Mouse (Mus musculus): ENCODE data around the gene 1700088E04Rik. TPM values are rescaled to one million over a fixed set of nuclear protein-coding genes. Genes with fewer than 3 reads are reported as not detected.

1700088E04Rik gene
- polyA plus RNA-seq (2015; fragmentation: Illumina TruSeq; extraction: RNeasy Lipid Tissue Mini Kit (QIAGEN cat#74804); ENCODE audit: insufficient read depth, low replicate concordance): 0.72 TPM

DNA sequence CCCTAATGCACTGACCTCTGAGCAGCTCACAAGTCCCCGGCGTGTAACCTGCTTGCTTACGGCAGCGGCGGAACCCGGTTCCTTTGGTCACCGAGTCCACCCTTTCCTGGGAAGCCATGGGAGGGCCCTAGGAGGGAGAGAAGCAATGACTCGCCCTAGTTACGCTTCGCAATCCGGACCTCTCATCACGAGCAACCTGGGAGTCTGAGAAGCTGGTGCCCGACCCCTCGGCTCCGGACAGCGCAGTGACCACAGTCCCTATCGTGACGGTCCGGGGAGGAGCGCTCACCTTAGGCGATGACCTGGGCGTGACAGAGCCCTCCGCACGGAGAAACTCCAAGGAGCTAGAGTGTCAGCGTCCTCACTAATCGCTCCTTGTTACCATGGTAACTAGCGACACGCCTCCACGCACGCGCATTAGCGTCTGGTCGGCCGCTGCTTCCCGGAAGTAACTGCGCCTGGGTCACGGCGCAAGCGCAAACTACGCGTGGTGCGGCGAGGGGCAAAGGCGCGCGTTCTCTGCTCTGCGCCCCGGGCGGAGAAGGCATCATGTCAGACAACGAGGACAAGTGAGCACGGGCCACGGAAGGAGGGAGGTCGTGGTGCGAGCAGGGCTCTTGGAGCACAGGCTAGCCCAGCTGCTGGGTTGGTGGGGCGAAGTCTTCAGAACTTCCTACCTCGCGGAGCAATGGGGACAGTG, at the start of gene 1700088E04Rik, which contains the start of gene Polr2f:
Gene 1700088E04Rik (minus strand): TSS at position 388 of the 700 bp plus-strand sequence.
Gene Polr2f (plus strand): TSS at position 144 of the 700 bp plus-strand sequence.

DNA sequence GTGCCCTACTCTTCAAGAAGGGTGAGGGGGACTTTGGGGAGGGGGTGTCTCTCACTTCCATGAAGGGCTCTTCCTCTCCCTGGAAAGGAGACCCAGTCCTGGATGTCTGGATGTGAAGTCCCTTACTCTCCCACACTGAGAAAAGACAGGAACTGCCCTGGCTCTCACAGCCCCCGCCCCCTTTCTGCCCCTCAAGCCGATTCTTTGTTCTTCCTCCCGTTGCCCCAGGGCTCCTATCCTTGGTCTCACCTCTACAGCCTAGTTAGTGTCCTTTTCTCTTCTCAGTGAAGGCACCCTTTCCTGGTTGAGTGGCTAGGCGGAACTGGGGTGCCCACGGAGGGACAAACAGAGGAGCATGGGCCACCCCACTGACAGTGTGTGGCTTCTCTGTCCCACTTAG, 24.1 kb upstream of the 1700088E04Rik start, which contains the start of gene Sox10:
Gene Sox10 (minus strand): TSS at position 101 of the 400 bp plus-strand sequence.

DNA sequence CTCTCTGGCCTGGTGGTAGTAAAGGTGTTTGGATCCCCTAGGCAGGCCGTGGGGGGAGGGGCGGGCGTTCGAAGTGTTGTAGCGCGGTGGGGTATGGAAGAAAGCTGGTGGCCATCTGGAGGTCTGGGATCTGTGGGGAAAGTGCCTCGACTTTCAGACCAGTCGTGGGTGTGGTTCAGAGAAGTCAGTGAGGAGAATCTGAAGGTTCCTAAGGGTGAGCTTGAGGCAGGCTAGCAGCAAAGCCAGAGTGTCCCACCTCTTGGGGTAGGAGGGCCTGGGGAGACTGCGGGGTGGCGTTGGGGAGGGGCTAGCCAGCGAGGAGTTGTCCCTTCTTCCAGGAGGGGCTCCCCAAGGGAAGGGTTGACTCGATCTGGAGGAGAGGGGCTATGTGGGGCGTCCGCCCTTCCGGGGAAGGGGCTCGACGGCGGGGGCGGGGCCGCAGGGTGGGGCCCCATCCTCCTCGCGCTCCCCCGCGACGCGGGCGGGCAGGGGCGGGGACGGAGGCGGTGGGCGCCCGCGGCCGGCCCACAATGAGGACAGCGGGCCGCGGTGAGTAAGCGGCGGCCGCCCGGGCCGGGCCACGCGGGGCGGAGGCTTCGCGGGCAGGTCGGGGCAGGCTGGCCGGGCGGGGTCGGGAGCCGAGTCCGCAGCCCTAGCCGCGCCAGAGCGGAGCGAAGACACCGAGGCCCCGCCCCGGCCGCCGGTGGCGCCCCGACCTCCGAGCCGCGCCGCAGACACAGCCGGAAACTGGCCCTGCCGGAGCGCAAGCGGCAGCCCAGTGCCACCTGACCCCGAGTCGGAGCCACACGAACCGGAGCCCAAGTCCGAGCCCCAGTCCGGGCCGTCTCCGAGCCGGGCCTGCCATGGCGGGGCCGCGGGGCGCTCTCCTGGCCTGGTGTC, 32.4 kb downstream of the 1700088E04Rik start, which contains the start of gene Micall1:
Gene Micall1 (plus strand): TSS at position 478 of the 900 bp plus-strand sequence.

Other genes with a start within 250 kb of the 1700088E04Rik start
- not detected for gene Gm49510, start 241.6 kb downstream of the 1700088E04Rik start, polyA plus RNA-seq (2015; fragmentation: Illumina TruSeq; extraction: RNeasy Lipid Tissue Mini Kit (QIAGEN cat#74804); ENCODE audit: insufficient read depth, low replicate concordance)
- gene Sh3bp1, start 241.5 kb downstream of the 1700088E04Rik start, polyA plus RNA-seq (2015; fragmentation: Illumina TruSeq; extraction: RNeasy Lipid Tissue Mini Kit (QIAGEN cat#74804); ENCODE audit: insufficient read depth, low replicate concordance): 39.0 TPM
- gene Pdxp, start 227.3 kb downstream of the 1700088E04Rik start, polyA plus RNA-seq (2015; fragmentation: Illumina TruSeq; extraction: RNeasy Lipid Tissue Mini Kit (QIAGEN cat#74804); ENCODE audit: insufficient read depth, low replicate concordance): 6.3 TPM
- 71.2 TPM for gene Lgals1, start 214.5 kb downstream of the 1700088E04Rik start, polyA plus RNA-seq (2015; fragmentation: Illumina TruSeq; extraction: RNeasy Lipid Tissue Mini Kit (QIAGEN cat#74804); ENCODE audit: insufficient read depth, low replicate concordance)
- 16.0 TPM for gene Nol12, start 206.3 kb downstream of the 1700088E04Rik start, polyA plus RNA-seq (2015; fragmentation: Illumina TruSeq; extraction: RNeasy Lipid Tissue Mini Kit (QIAGEN cat#74804); ENCODE audit: insufficient read depth, low replicate concordance)
- gene Triobp, start 193.5 kb downstream of the 1700088E04Rik start, polyA plus RNA-seq (2015; fragmentation: Illumina TruSeq; extraction: RNeasy Lipid Tissue Mini Kit (QIAGEN cat#74804); ENCODE audit: insufficient read depth, low replicate concordance): 7.8 TPM
- 27.7 TPM for gene H1f0, start 112.8 kb downstream of the 1700088E04Rik start, polyA plus RNA-seq (2015; fragmentation: Illumina TruSeq; extraction: RNeasy Lipid Tissue Mini Kit (QIAGEN cat#74804); ENCODE audit: insufficient read depth, low replicate concordance)
- not detected for gene Galr3, start 99.4 kb downstream of the 1700088E04Rik start, polyA plus RNA-seq (2015; fragmentation: Illumina TruSeq; extraction: RNeasy Lipid Tissue Mini Kit (QIAGEN cat#74804); ENCODE audit: insufficient read depth, low replicate concordance)
- 12.7 TPM for gene Ankrd54, start 78.4 kb downstream of the 1700088E04Rik start, polyA plus RNA-seq (2015; fragmentation: Illumina TruSeq; extraction: RNeasy Lipid Tissue Mini Kit (QIAGEN cat#74804); ENCODE audit: insufficient read depth, low replicate concordance)
- 131 TPM for gene Eif3l, start 66.1 kb downstream of the 1700088E04Rik start, polyA plus RNA-seq (2015; fragmentation: Illumina TruSeq; extraction: RNeasy Lipid Tissue Mini Kit (QIAGEN cat#74804); ENCODE audit: insufficient read depth, low replicate concordance)
- gene Micall1, start 32.4 kb downstream of the 1700088E04Rik start, polyA plus RNA-seq (2015; fragmentation: Illumina TruSeq; extraction: RNeasy Lipid Tissue Mini Kit (QIAGEN cat#74804); ENCODE audit: insufficient read depth, low replicate concordance): 15.0 TPM
- 23.0 TPM for gene Polr2f, start 244 bp downstream of the 1700088E04Rik start, polyA plus RNA-seq (2015; fragmentation: Illumina TruSeq; extraction: RNeasy Lipid Tissue Mini Kit (QIAGEN cat#74804); ENCODE audit: insufficient read depth, low replicate concordance)
- 0.08 TPM for gene Sox10, start 24.0 kb upstream of the 1700088E04Rik start, polyA plus RNA-seq (2015; fragmentation: Illumina TruSeq; extraction: RNeasy Lipid Tissue Mini Kit (QIAGEN cat#74804); ENCODE audit: insufficient read depth, low replicate concordance)
- 26.3 TPM for gene Pick1, start 87.9 kb upstream of the 1700088E04Rik start, polyA plus RNA-seq (2015; fragmentation: Illumina TruSeq; extraction: RNeasy Lipid Tissue Mini Kit (QIAGEN cat#74804); ENCODE audit: insufficient read depth, low replicate concordance)
- gene Gm49486, start 88.1 kb upstream of the 1700088E04Rik start, polyA plus RNA-seq (2015; fragmentation: Illumina TruSeq; extraction: RNeasy Lipid Tissue Mini Kit (QIAGEN cat#74804); ENCODE audit: insufficient read depth, low replicate concordance): 0.22 TPM
- not detected for gene Slc16a8, start 113.5 kb upstream of the 1700088E04Rik start, polyA plus RNA-seq (2015; fragmentation: Illumina TruSeq; extraction: RNeasy Lipid Tissue Mini Kit (QIAGEN cat#74804); ENCODE audit: insufficient read depth, low replicate concordance)
- not detected for gene Baiap2l2, start 144.3 kb upstream of the 1700088E04Rik start, polyA plus RNA-seq (2015; fragmentation: Illumina TruSeq; extraction: RNeasy Lipid Tissue Mini Kit (QIAGEN cat#74804); ENCODE audit: insufficient read depth, low replicate concordance)
- 2.6 TPM for gene Pla2g6, start 187.1 kb upstream of the 1700088E04Rik start, polyA plus RNA-seq (2015; fragmentation: Illumina TruSeq; extraction: RNeasy Lipid Tissue Mini Kit (QIAGEN cat#74804); ENCODE audit: insufficient read depth, low replicate concordance)
- 3.3 TPM for gene Maff, start 205.4 kb upstream of the 1700088E04Rik start, polyA plus RNA-seq (2015; fragmentation: Illumina TruSeq; extraction: RNeasy Lipid Tissue Mini Kit (QIAGEN cat#74804); ENCODE audit: insufficient read depth, low replicate concordance)

All from spleen, adult 10 weeks (tissue).